Mouse (Mus musculus) kidney, embryonic 15.5 days (tissue): ENCODE results near the gene Ruvbl2. TPM values are rescaled to one million over a fixed set of nuclear protein-coding genes. Genes with fewer than 3 reads are reported as not detected.
"Not testable (repeated sequence)": the region's sequence is repeated elsewhere in the genome, so short reads cannot be mapped to it uniquely, and the experiment has no call there.

Experiments
- ATAC-seq: fragments of 200-750 bp; cut with Nextera tagmentation; replicated peaks from 2 replicates; pipeline ENCODE4 v1.8.0; 2017; ENCODE audit warnings: moderate TSS enrichment; ENCODE audit not compliant: low FRiP score
- H3K27ac ChIP-seq: fragments of 300-500 bp; sonication (generic); 2 replicates; pipeline ENCODE4 v1.5.1; 2015; ENCODE audit warnings: mild to moderate bottlenecking, inconsistent platforms
- H3K27me3 ChIP-seq: fragments of 300-500 bp; sonication (generic); 2 replicates; pipeline ENCODE4 v1.6.1; 2015; ENCODE audit warnings: inconsistent platforms
- H3K36me3 ChIP-seq: fragments of 300-500 bp; sonication (generic); 2 replicates; pipeline ENCODE4 v1.6.1; 2015; ENCODE audit warnings: inconsistent platforms
- H3K4me1 ChIP-seq: fragments of 300-500 bp; sonication (generic); 2 replicates; pipeline ENCODE4 v1.6.1; 2015; ENCODE audit warnings: inconsistent platforms
- H3K4me2 ChIP-seq: fragments of 300-500 bp; sonication (generic); 2 replicates; pipeline ENCODE4 v1.6.1; 2015; ENCODE audit warnings: moderate library complexity, mild to moderate bottlenecking, inconsistent platforms
- H3K4me3 ChIP-seq: fragments of 300-500 bp; sonication (generic); replicated peaks from 2 replicates; pipeline ENCODE4 v1.5.1; 2015; ENCODE audit warnings: mild to moderate bottlenecking, inconsistent platforms
- H3K9ac ChIP-seq: fragments of 300-500 bp; sonication (generic); 2 replicates; pipeline ENCODE4 v1.6.1; 2015; ENCODE audit warnings: mild to moderate bottlenecking, inconsistent platforms
- H3K9me3 ChIP-seq: fragments of 300-500 bp; sonication (generic); replicated peaks from 2 replicates; pipeline ENCODE4 v1.6.1; 2016; ENCODE audit warnings: inconsistent platforms
- WGBS: fragments of 180-500 bp; shearing (Covaris S2); methylation state at CpG from one replicate; pipeline ENCODE4 v1.1.7; 2015; ENCODE audit warnings: mixed read lengths; 5-methylcytosine and 5-hydroxymethylcytosine counted together
- polyA plus RNA-seq: library from polyadenylated mRNA; unstranded; fragments of >200 nt; fragmentation: Nextera tagmentation; extraction: Ambion mirVana; gene quantifications from 2 replicates; pipeline ENCODE4 v1.2.1, GENCODE M21; 2015

The Ruvbl2 gene
- polyA plus RNA-seq: 165 and 167 TPM in 2 replicates

- ATAC-seq: no peak
- H3K4me3 ChIP-seq: peak within 1 kb of the TSS; percentile 0
- peak within 1 kb of the TSS; percentile 24; the same call in 1 of the 2 replicates for H3K9ac ChIP-seq
- peaks cover 42% of the 10 kb centered on the region for H3K4me1 ChIP-seq
- no peaks in the 10 kb centered on the region for H3K27me3 ChIP-seq
- no peaks in the 10 kb centered on the region for H3K9me3 ChIP-seq
- no peak within 1 kb of the TSS for H3K27ac ChIP-seq
- peak within 1 kb of the TSS; percentile 32 for H3K4me2 ChIP-seq
- peaks cover 28% of the 10 kb centered on the region for H3K36me3 ChIP-seq
- WGBS: 22% methylated on average over 19 of the region's 19 CpGs
These were observed at the start of gene Ruvbl2 for GRCm38 (mm10) chr7:45437521-45438276. Ruvbl2 (minus strand) TSS chr7:45438096.

- ATAC-seq: no peak
- 79% methylated on average over 12 of the region's 12 CpGs for WGBS
- H3K27ac ChIP-seq: no peak within 1 kb of the TSS
- no peak within 1 kb of the TSS for H3K9ac ChIP-seq
- H3K27me3 ChIP-seq: no peaks in the 10 kb centered on the region
- H3K9me3 ChIP-seq: no peaks in the 10 kb centered on the region
- H3K36me3 ChIP-seq: peaks cover under 1% of the 10 kb centered on the region
- H3K4me2 ChIP-seq: no peak within 1 kb of the TSS; the same call in 1 of the 2 replicates
- peaks cover 34% of the 10 kb centered on the region for H3K4me1 ChIP-seq
- H3K4me3 ChIP-seq: no peak within 1 kb of the TSS
These were observed 49.0 kb upstream of the Ruvbl2 start, which contains the start of gene Gm45808 for GRCm38 (mm10) chr7:45486761-45487415. Gm45808 (minus strand) TSS chr7:45486811.

- no peaks in the 10 kb centered on the region for H3K36me3 ChIP-seq
- H3K4me1 ChIP-seq: peaks cover 26% of the 10 kb centered on the region
- no peak overlapping the region for H3K9ac ChIP-seq
- no peaks in the 10 kb centered on the region for H3K9me3 ChIP-seq
- no peaks in the 10 kb centered on the region for H3K27me3 ChIP-seq
- H3K4me2 ChIP-seq: no peak overlapping the region
- H3K4me3 ChIP-seq: no peak overlapping the region
- H3K27ac ChIP-seq: no peak overlapping the region
- no peak for ATAC-seq
- WGBS: 72% methylated on average over 7 of the region's 7 CpGs
These were observed 48.3 kb upstream of the Ruvbl2 start for GRCm38 (mm10) chr7:45486158-45486557.

- not testable (repeated sequence) for ATAC-seq, H3K4me3 ChIP-seq, H3K9me3 ChIP-seq, H3K9ac ChIP-seq, H3K27ac ChIP-seq, H3K4me2 ChIP-seq, H3K36me3 ChIP-seq, H3K27me3 ChIP-seq
- 93% methylated on average over 5 of the region's 5 CpGs for WGBS
- peaks cover 19% of the 10 kb centered on the region for H3K4me1 ChIP-seq
These were observed 47.1 kb upstream of the Ruvbl2 start for GRCm38 (mm10) chr7:45484985-45485384.

GRCm38 (mm10) chr7:45482166-45482565, 44.3 kb upstream of the Ruvbl2 start:
- 66% methylated on average over 1 of the region's 1 CpGs for WGBS

GRCm38 (mm10) chr7:45481374-45481927, 43.6 kb upstream of the Ruvbl2 start, which contains the start of gene Tulp2:
Tulp2 (plus strand) TSS chr7:45481877.
- Histone ChIP-seq H3K4me1 (no peaks in the 10 kb centered on the region), H3K9me3 (no peaks in the 10 kb centered on the region), H3K27ac (no peak within 1 kb of the TSS), H3K4me3 (no peak within 1 kb of the TSS), H3K27me3 (no peaks in the 10 kb centered on the region), H3K9ac (no peak within 1 kb of the TSS), H3K4me2 (no peak within 1 kb of the TSS), H3K36me3 (no peaks in the 10 kb centered on the region)
- WGBS: 53% methylated on average over 15 of the region's 15 CpGs
- peak; percentile 78 for ATAC-seq

More at GRCm38 (mm10) chr7:45482166-45482565, 44.3 kb upstream of the Ruvbl2 start:
- Histone ChIP-seq H3K4me1 (no peaks in the 10 kb centered on the region), H3K27ac (no peak overlapping the region), H3K4me3 (no peak overlapping the region), H3K27me3 (no peaks in the 10 kb centered on the region), H3K36me3 (no peaks in the 10 kb centered on the region), H3K4me2 (no peak overlapping the region), H3K9ac (no peak overlapping the region), H3K9me3 (no peaks in the 10 kb centered on the region)
- no peak for ATAC-seq

GRCm38 (mm10) chr7:45480310-45480709, 42.4 kb upstream of the Ruvbl2 start:
- H3K4me2 ChIP-seq, H3K27me3 ChIP-seq, H3K4me1 ChIP-seq, H3K9me3 ChIP-seq, H3K36me3 ChIP-seq, ATAC-seq, H3K9ac ChIP-seq, H3K27ac ChIP-seq, H3K4me3 ChIP-seq: not testable (repeated sequence)
- 80% methylated on average over 3 of the region's 4 CpGs for WGBS

- H3K27ac ChIP-seq: no peak overlapping the region
- 0 out of 2 replicates have a peak, but pooled peaks cover 4% of the 10 kb centered on the region for H3K4me1 ChIP-seq
- ATAC-seq: no peak
- H3K36me3 ChIP-seq: no peaks in the 10 kb centered on the region
- no peak overlapping the region for H3K4me3 ChIP-seq
- no peaks in the 10 kb centered on the region for H3K27me3 ChIP-seq
- WGBS: 92% methylated on average over 7 of the region's 7 CpGs
- no peak overlapping the region for H3K4me2 ChIP-seq
- H3K9ac ChIP-seq: no peak overlapping the region
- H3K9me3 ChIP-seq: no peaks in the 10 kb centered on the region
These were observed 40.9 kb upstream of the Ruvbl2 start for GRCm38 (mm10) chr7:45478774-45479173.

- ATAC-seq: no peak
- 0 out of 2 replicates have a peak, but pooled peaks cover 4% of the 10 kb centered on the region for H3K4me1 ChIP-seq
- WGBS: 9% methylated on average over 3 of the region's 3 CpGs
- no peaks in the 10 kb centered on the region for H3K36me3 ChIP-seq
- H3K9me3 ChIP-seq: no peaks in the 10 kb centered on the region
- H3K9ac ChIP-seq: no peak overlapping the region
- no peak overlapping the region for H3K4me2 ChIP-seq
- H3K4me3 ChIP-seq: no peak overlapping the region
- no peaks in the 10 kb centered on the region for H3K27me3 ChIP-seq
- H3K27ac ChIP-seq: no peak overlapping the region
These were observed 39.1 kb upstream of the Ruvbl2 start for GRCm38 (mm10) chr7:45477003-45477402.

- WGBS: 44% methylated on average over 1 of the region's 1 CpGs
- ATAC-seq: no peak
- no peaks in the 10 kb centered on the region for H3K9me3 ChIP-seq
- no peak overlapping the region for H3K4me2 ChIP-seq
- no peak overlapping the region for H3K27ac ChIP-seq
- no peak overlapping the region for H3K4me3 ChIP-seq
- 0 out of 2 replicates have a peak, but pooled peaks cover 4% of the 10 kb centered on the region for H3K4me1 ChIP-seq
- H3K9ac ChIP-seq: no peak overlapping the region
- no peaks in the 10 kb centered on the region for H3K27me3 ChIP-seq
- H3K36me3 ChIP-seq: no peaks in the 10 kb centered on the region
These were observed 38.6 kb upstream of the Ruvbl2 start for GRCm38 (mm10) chr7:45476453-45476852.

GRCm38 (mm10) chr7:45475291-45475969, 37.5 kb upstream of the Ruvbl2 start:
- 0 out of 2 replicates have a peak, but pooled peaks cover 4% of the 10 kb centered on the region for H3K4me1 ChIP-seq
- H3K4me3 ChIP-seq: peak overlapping the region; percentile 30; the same call in 1 of the 2 replicates
- H3K4me2 ChIP-seq: peak overlapping the region; percentile 52
- H3K27ac ChIP-seq: no peak overlapping the region
- H3K9ac ChIP-seq: peak overlapping the region; percentile 26; the same call in 1 of the 2 replicates
- no peaks in the 10 kb centered on the region for H3K36me3 ChIP-seq
- ATAC-seq: peak; percentile 37; the same call in 1 of the 2 replicates
- H3K9me3 ChIP-seq: no peaks in the 10 kb centered on the region
- H3K27me3 ChIP-seq: no peaks in the 10 kb centered on the region
- 67% methylated on average over 16 of the region's 16 CpGs for WGBS
